Mouse (Mus musculus) lung, postnatal 0 days (tissue): ENCODE data around the gene Mllt3. TPM values are rescaled to one million over a fixed set of nuclear protein-coding genes. Genes with fewer than 3 reads are reported as not detected.

Source experiments
- ATAC-seq: fragments of 200-750 bp; cut with Nextera tagmentation; 2 replicates; pipeline ENCODE4 v1.8.0; 2017; ENCODE audit warnings: moderate library complexity
- DNase-seq: peaks from one replicate; pipeline ENCODE4 v3.0.0-alpha.2; 2016; ENCODE audit warnings: low spot score
- H3K27ac ChIP-seq: fragments of 300-500 bp; sonication (generic); 2 replicates; pipeline ENCODE4 v1.5.1; 2014; ENCODE audit warnings: antibody characterized with exemption, mild to moderate bottlenecking, low read length, mixed read lengths
- H3K27me3 ChIP-seq: fragments of 300-500 bp; sonication (generic); replicated peaks from 2 replicates; pipeline ENCODE4 v1.6.1; 2014; ENCODE audit warnings: low read length, mixed read lengths; ENCODE audit not compliant: insufficient read depth
- H3K36me3 ChIP-seq: fragments of 300-500 bp; sonication (generic); 2 replicates; pipeline ENCODE4 v1.6.1; 2014; ENCODE audit warnings: low read length, mixed read lengths; ENCODE audit not compliant: insufficient read depth
- H3K4me1 ChIP-seq: fragments of 300-500 bp; sonication (generic); 2 replicates; pipeline ENCODE4 v1.6.1; 2014; ENCODE audit warnings: antibody characterized with exemption, low read depth, low read length, mixed read lengths; ENCODE audit not compliant: insufficient read depth
- H3K4me2 ChIP-seq: fragments of 300-500 bp; sonication (generic); replicated peaks from 2 replicates; pipeline ENCODE4 v1.6.1; 2014; ENCODE audit warnings: low read depth, mild to moderate bottlenecking, low read length, moderate library complexity, mixed read lengths
- H3K4me3 ChIP-seq: fragments of 300-500 bp; sonication (generic); 2 replicates; pipeline ENCODE4 v1.5.1; 2014; ENCODE audit warnings: low read depth, low read length
- H3K9ac ChIP-seq: fragments of 300-500 bp; sonication (generic); replicated peaks from 2 replicates; pipeline ENCODE4 v1.6.1; 2014; ENCODE audit warnings: low read depth, mild to moderate bottlenecking
- H3K9me3 ChIP-seq: fragments of 300-500 bp; sonication (generic); 2 replicates; pipeline ENCODE4 v1.6.1; 2016; ENCODE audit warnings: low read length, mixed read lengths
- CTCF ChIP-seq: IDR thresholded peaks from 2 replicates; pipeline ENCODE4 v1.5.1; 2016; ENCODE audit warnings: antibody characterized with exemption, mild to moderate bottlenecking
- EP300 ChIP-seq: IDR thresholded peaks from 2 replicates; pipeline ENCODE4 v1.6.1; 2016; ENCODE audit warnings: antibody characterized with exemption, mild to moderate bottlenecking, control low read depth
- WGBS: fragments of 180-500 bp; shearing (Covaris S2); extraction: QIAGEN DNeasy Blood & Tissue Kit; methylation state at CpG from one replicate; pipeline ENCODE4 v1.1.7; 2014; 5-methylcytosine and 5-hydroxymethylcytosine counted together
- polyA plus RNA-seq: library from polyadenylated mRNA; unstranded; fragments of >200 nt; fragmentation: Nextera tagmentation; extraction: Ambion mirVana; gene quantifications from 2 replicates; pipeline ENCODE4 v1.2.1, GENCODE M21; 2015

Mllt3 gene
- polyA plus RNA-seq, 1 experiment from 2014 or later, result 32.7 TPM

DNA sequence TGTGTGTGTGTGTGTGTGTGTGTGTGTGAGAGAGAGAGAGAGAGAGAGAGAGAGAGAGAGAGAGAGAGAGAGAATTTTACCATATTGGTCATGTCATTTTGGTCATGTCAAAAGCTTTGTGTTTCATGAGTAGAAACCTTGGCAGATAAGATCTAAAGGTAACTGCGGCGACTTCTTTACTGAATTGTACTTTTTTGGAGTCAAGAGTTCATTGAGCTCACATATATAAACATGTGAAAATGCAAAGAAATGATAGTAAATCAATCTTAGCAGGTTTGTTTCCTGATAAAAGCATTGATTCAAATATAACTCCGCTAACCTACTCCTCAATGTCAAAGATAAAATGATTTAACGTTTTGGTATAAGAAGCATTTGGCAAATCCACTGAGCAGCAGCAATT, 12.0 kb upstream of the Mllt3 start:
- no peaks in the 10 kb centered on the region for H3K4me1 ChIP-seq
- H3K4me3 ChIP-seq, result no peak overlapping the region
- no peak for DNase-seq
- no peak overlapping the region for H3K27ac ChIP-seq
- H3K9ac ChIP-seq, result no peak overlapping the region
- 64% methylated on average over 4 of the region's 4 CpGs for WGBS
- no peak overlapping the region for H3K4me2 ChIP-seq
- no peak for ATAC-seq
- TF ChIP-seq CTCF, result no peak
- TF ChIP-seq EP300, result no peak
- no peaks in the 10 kb centered on the region for H3K27me3 ChIP-seq
- H3K36me3 ChIP-seq, result no peaks in the 10 kb centered on the region
- no peaks in the 10 kb centered on the region for H3K9me3 ChIP-seq

DNA sequence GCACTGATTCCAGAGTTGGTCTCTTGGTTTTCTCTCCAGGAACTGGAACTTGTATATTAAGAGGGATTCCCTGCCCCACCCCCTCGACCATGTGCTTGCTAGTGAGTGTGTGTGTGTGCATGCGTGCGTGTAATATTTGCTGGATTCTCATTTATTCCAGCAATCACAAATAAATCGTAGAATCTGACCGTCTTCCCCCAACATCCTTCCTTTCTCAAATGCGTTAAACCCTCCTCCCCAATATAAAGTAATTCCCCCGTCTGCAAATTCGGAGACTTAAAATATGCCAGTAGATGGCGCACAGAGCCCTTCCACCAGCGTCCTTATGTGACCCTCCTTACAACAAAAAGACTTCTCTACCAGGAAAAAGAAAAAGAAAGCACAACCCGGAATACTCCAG, 2.2 kb upstream of the Mllt3 start:
- ATAC-seq (no peak), DNase-seq (peak; percentile 92)
- H3K9ac ChIP-seq, result no peak overlapping the region
- H3K27me3 ChIP-seq, result no peaks in the 10 kb centered on the region
- H3K27ac ChIP-seq, result no peak overlapping the region
- H3K9me3 ChIP-seq, result no peaks in the 10 kb centered on the region
- 0 out of 2 replicates have a peak overlapping the region, but pooled peaks have one; percentile 10 for H3K4me3 ChIP-seq
- H3K4me1 ChIP-seq, result peaks cover 4% of the 10 kb centered on the region; the same call in 1 of the 2 replicates
- under 1% methylated on average over 11 of the region's 11 CpGs for WGBS
- TF ChIP-seq EP300 (no peak), CTCF (peak; percentile 83)
- H3K4me2 ChIP-seq, result peak overlapping the region; percentile 46
- no peaks in the 10 kb centered on the region for H3K36me3 ChIP-seq

DNA sequence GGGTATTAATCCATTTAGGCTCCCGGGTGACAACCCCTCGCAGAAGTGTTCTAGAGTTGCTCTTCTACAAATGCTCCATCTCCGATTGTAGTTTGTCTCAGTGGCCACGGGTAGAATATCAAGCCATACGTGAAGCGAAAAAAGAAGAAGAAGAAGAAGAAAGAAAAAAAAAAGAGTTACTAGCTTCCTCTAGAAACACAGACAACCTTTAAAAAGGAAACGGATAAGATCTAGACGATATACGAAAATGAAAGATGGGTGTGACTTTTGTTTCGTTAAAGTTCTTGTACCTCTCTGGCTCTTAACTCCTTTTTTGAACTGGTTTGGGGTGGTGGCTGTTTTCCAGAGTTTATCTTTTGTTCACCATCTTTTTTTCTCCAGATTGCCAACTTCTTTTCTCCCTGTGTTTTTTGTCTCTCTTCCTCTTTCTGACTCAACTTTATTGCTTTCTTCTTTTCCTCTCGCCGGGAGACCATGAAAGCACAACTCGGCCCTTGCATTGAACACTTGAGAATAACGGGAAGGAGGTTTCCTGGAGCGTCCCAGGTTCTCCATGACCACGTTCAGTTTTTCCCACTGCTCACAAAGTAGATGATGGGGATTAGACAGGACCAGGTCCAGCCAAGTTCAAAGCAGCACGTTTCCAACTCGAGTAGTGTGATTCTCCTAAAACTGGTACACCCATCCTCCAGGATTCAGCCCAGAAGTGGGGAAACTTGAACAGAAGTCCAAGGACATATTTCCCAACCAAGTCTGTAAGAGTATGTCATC, 1.4 kb upstream of the Mllt3 start:
- Histone ChIP-seq H3K4me1 (peaks cover 4% of the 10 kb centered on the region; the same call in 1 of the 2 replicates), H3K27ac (no peak overlapping the region), H3K27me3 (no peaks in the 10 kb centered on the region), H3K36me3 (no peaks in the 10 kb centered on the region), H3K4me2 (peak overlapping the region; percentile 96), H3K4me3 (peak overlapping the region; percentile 81), H3K9ac (no peak overlapping the region; the same call in 1 of the 2 replicates), H3K9me3 (no peaks in the 10 kb centered on the region)
- 2% methylated on average over 18 of the region's 18 CpGs for WGBS
- DNase-seq (peak; percentile 41), ATAC-seq (no peak)
- TF ChIP-seq EP300 (no peak), CTCF (no peak)

DNA sequence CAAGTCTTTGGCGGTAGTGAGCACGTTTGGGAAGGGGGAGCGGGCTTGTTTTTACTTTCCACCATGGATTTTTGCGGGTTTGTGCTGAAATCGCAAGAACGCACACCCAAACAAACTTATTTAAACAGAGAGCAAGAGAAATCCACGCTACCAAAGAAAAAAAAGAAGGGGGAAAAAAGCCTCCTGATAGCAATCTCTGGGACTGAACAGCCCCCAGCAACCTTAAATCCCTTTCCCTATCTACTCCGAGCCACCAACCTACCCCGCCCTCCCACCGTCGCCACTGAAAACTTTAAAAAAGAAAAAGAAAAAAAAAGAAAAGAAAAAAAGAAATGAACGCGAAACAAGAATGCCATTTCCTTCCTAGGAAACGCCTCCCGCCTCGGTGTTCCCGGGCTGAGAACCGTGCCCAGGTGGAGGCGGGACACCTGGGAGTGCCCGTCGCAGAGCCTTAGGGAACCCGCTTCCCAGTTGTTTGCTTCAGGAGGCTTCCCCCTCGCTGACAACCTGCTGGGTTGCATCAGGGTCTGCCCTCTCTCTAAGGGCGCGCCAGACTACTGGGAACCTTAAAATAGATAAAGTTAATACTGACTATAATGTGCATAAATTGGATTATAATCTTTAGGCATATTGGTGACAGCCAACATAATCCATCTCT, 694 bp upstream of the Mllt3 start:
- no peak for ATAC-seq
- Histone ChIP-seq H3K9ac (peak overlapping the region; percentile 54), H3K4me2 (peak overlapping the region; percentile 96), H3K4me1 (peaks cover 4% of the 10 kb centered on the region; the same call in 1 of the 2 replicates), H3K9me3 (no peaks in the 10 kb centered on the region), H3K27ac (peak overlapping the region; percentile 55; the same call in 1 of the 2 replicates), H3K36me3 (no peaks in the 10 kb centered on the region), H3K4me3 (peak overlapping the region; percentile 81), H3K27me3 (no peaks in the 10 kb centered on the region)
- WGBS, result under 1% methylated on average over 25 of the region's 25 CpGs
- DNase-seq, result peak; percentile 50
- TF ChIP-seq CTCF, result no peak
- no peak; the same call in 1 of the 2 replicates for TF ChIP-seq EP300

DNA sequence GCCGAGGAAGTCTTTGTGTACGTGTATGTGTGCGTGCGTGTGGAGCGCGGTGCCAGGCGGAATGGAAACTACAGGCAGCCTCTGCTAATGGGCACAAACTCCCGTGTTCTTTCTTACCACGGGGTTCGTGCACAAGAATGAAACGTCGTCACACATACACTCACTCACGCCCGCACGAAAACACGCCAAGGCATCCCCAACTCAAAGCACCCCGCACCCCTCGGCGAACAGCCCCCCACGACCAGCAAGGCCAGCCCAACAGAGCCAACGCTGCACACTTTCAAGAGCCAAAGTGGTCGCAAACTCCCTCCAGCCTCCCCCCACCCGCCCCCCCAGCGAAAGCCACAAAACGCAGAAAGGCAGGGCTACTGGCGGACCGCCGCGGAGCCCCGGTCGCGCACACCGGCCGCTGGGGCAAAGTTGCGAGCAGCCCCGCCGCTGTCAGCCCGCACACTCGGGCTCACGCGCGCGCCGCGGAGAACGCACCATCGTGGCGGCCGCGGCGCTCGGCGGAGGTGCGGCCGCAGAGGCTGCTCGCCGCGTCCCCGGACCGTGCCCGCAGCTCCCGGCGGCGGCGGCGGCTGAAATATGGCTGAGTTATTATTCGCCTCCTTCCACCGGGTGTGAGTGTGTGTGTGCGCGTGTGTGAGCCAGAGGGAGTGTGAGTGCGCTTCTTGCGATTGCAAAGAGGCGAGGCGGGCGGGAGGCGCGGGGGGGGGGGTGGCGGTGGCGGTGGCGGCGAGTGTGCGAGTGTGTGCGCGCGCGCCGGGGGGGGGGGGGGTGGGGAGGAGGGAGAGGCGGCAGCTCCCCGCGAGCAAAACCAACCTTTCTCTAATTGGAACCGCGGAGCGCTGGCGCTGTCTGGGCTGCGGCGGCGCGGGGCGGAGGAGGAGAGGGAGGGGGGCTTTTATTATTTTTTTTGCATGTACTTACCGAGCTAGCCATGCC, 739 bp downstream of the Mllt3 start:
- peak; percentile 63 for ATAC-seq
- WGBS, result under 1% methylated on average over 51 of the region's 100 CpGs
- peak; percentile 77 for DNase-seq

More for the DNA sequence above, 739 bp downstream of the Mllt3 start:
- peaks cover 4% of the 10 kb centered on the region; the same call in 1 of the 2 replicates for H3K4me1 ChIP-seq
- no peaks in the 10 kb centered on the region for H3K36me3 ChIP-seq
- H3K27me3 ChIP-seq, result no peaks in the 10 kb centered on the region
- peak overlapping the region; percentile 83 for H3K27ac ChIP-seq
- peak overlapping the region; percentile 81 for H3K4me3 ChIP-seq
- H3K9me3 ChIP-seq, result no peaks in the 10 kb centered on the region
- H3K9ac ChIP-seq, result peak overlapping the region; percentile 62
- peak overlapping the region; percentile 96 for H3K4me2 ChIP-seq
- 0 out of 2 replicates have a peak, but pooled peaks have one; percentile 7 for TF ChIP-seq CTCF
- TF ChIP-seq EP300, result no peak
